Mouse (Mus musculus) 416B (cell line): ENCODE measurements around the gene Galnt4.
A peak's percentile ranks its signal among the peaks of the same experiment; 100 is the strongest.
"Not testable (repeated sequence)": the region's sequence is repeated elsewhere in the genome, so short reads cannot be mapped to it uniquely, and the experiment has no call there.

Experiments used
- DNase-seq: peaks from one replicate; pipeline ENCODE4 v3.0.0; 2011; ENCODE audit warnings: low read depth

The Galnt4 gene

DNA sequence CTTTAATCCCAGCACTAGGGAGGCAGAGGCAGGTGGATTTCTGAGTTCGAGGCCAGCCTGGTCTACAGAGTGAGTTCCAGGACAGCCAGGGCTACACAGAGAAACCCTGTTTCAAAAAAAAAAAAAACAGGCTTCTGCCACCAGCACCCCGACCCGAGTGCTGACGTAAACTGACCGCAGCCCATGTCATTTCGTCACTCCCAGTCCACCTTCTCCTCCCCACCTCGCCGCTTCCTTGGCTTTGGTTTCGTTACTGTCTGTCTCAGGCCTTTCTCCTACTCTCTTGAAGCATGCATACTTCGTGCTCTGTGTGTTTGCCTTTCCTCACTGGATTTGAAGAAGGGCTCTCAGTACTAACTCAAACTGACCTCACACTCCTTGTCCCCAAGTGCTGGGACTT is 49.7 kb downstream of the Galnt4 start:
- DNase-seq = not testable (repeated sequence)

DNA sequence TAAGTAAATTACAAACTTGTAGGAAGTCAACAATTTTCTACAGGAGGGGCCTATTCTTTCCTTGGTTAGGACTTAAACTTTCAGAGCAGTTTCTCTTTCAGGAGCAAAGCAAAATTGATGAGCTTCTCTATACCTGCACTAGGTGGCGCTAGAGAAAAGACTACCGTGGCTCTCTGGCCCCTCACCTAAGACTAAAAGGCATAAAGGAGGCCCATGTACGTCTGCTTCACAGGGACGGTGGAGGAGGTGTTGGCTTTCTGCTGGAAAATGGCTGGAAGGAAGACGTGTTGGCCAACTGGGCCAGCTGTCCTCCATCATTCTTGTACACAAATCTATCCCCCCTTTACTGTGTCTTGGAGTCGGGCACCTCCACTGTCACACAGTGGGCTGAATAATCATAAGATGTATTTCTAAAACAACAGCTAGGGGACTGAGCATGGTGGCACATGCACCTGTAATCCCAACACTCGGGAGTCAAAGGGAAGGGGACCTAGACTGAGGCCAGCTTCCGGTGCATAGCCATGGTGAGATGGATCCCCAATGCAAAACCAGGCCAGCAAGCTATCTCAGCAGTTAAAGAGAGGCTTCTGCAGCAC is 54.1 kb downstream of the Galnt4 start:
- peak; percentile 73 for DNase-seq
